Mouse (Mus musculus) hindbrain, embryonic 14.5 days (tissue): ENCODE measurements around the gene Tmem30c. TPM values are rescaled to one million over a fixed set of nuclear protein-coding genes. Genes with fewer than 3 reads are reported as not detected.

Experiments
- ATAC-seq: fragments of 200-750 bp; cut with Nextera tagmentation; 2 replicates; pipeline ENCODE4 v1.8.0; 2017; ENCODE audit warnings: moderate number of reproducible peaks, mild to moderate bottlenecking, moderate TSS enrichment, moderate library complexity; ENCODE audit not compliant: low FRiP score
- DNase-seq: peaks from one replicate; pipeline ENCODE4 v3.0.0-alpha.2; 2015; ENCODE audit warnings: low spot score
- H3K27ac ChIP-seq: fragments of 300-500 bp; sonication (generic); 2 replicates; pipeline ENCODE4 v1.5.1; 2014; ENCODE audit warnings: mild to moderate bottlenecking, moderate library complexity
- H3K27me3 ChIP-seq: fragments of 300-500 bp; sonication (generic); 2 replicates; pipeline ENCODE4 v1.6.1; 2014; ENCODE audit warnings: mild to moderate bottlenecking, low read length, mixed read lengths; ENCODE audit not compliant: control insufficient read depth, insufficient read depth
- H3K36me3 ChIP-seq: fragments of 300-500 bp; sonication (generic); replicated peaks from 2 replicates; pipeline ENCODE4 v1.6.1; 2014; ENCODE audit not compliant: control insufficient read depth, insufficient read depth
- H3K4me1 ChIP-seq: fragments of 300-500 bp; sonication (generic); replicated peaks from 2 replicates; pipeline ENCODE4 v1.6.1; 2014; ENCODE audit warnings: antibody characterized with exemption, low read length, mixed read lengths; ENCODE audit not compliant: control insufficient read depth, insufficient read depth
- H3K4me2 ChIP-seq: fragments of 300-500 bp; sonication (generic); replicated peaks from 2 replicates; pipeline ENCODE4 v1.6.1; 2014; ENCODE audit warnings: mild to moderate bottlenecking, moderate library complexity
- H3K4me3 ChIP-seq: fragments of 300-500 bp; sonication (generic); replicated peaks from 2 replicates; pipeline ENCODE4 v1.5.1; 2014; ENCODE audit warnings: mild to moderate bottlenecking, low read length
- H3K9ac ChIP-seq: fragments of 300-500 bp; sonication (generic); 2 replicates; pipeline ENCODE4 v1.6.1; 2014
- H3K9me3 ChIP-seq: fragments of 300-500 bp; sonication (generic); 2 replicates; pipeline ENCODE4 v1.6.1; 2016; ENCODE audit warnings: low read length; ENCODE audit not compliant: control insufficient read depth
- WGBS: fragments of 180-500 bp; shearing (Covaris S2); extraction: QIAGEN DNeasy Blood & Tissue Kit; methylation state at CpG from one replicate; pipeline ENCODE4 v1.1.7; 2014; 5-methylcytosine and 5-hydroxymethylcytosine counted together
- polyA plus RNA-seq: library from polyadenylated mRNA; unstranded; fragments of >200 nt; fragmentation: Nextera tagmentation; extraction: Ambion mirVana; gene quantifications from 2 replicates; pipeline ENCODE4 v1.2.1, GENCODE M21; 2014

Tmem30c gene
- 0.17 and 0.43 TPM in 2 replicates for polyA plus RNA-seq

GRCm38 (mm10) chr16:57292765-57293164 is at the start of gene Tmem30c:
Gene Tmem30c (minus strand): TSS chr16:57292865.
- Histone ChIP-seq H3K9me3 (no peaks in the 10 kb centered on the region), H3K9ac (no peak within 1 kb of the TSS), H3K4me3 (no peak within 1 kb of the TSS), H3K27ac (no peak within 1 kb of the TSS), H3K36me3 (no peaks in the 10 kb centered on the region), H3K4me2 (no peak within 1 kb of the TSS), H3K27me3 (no peaks in the 10 kb centered on the region), H3K4me1 (no peaks in the 10 kb centered on the region)
- no peak for ATAC-seq
- DNase-seq = no peak
- 68% methylated on average over 2 of the region's 2 CpGs for WGBS

- WGBS = 51% methylated on average over 5 of the region's 5 CpGs
- DNase-seq (no peak), ATAC-seq (no peak)
- no peak overlapping the region for H3K4me2 ChIP-seq
- H3K9ac ChIP-seq = no peak overlapping the region
- no peak overlapping the region for H3K4me3 ChIP-seq
- H3K27ac ChIP-seq = no peak overlapping the region
- no peaks in the 10 kb centered on the region for H3K9me3 ChIP-seq
- no peaks in the 10 kb centered on the region for H3K4me1 ChIP-seq
- no peaks in the 10 kb centered on the region for H3K27me3 ChIP-seq
- H3K36me3 ChIP-seq = no peaks in the 10 kb centered on the region
Observed at GRCm38 (mm10) chr16:57340613-57340898, 47.9 kb upstream of the Tmem30c start.

- Histone ChIP-seq H3K27me3 (no peaks in the 10 kb centered on the region), H3K4me2 (no peak overlapping the region), H3K9ac (no peak overlapping the region), H3K9me3 (no peaks in the 10 kb centered on the region), H3K4me3 (no peak overlapping the region), H3K4me1 (no peaks in the 10 kb centered on the region), H3K27ac (no peak overlapping the region), H3K36me3 (no peaks in the 10 kb centered on the region)
- WGBS = 83% methylated on average over 8 of the region's 8 CpGs
- no peak for ATAC-seq
- DNase-seq = no peak
Observed at GRCm38 (mm10) chr16:57339765-57340612, 47.3 kb upstream of the Tmem30c start.

- no peak for ATAC-seq
- 85% methylated on average over 11 of the region's 11 CpGs for WGBS
- Histone ChIP-seq H3K4me3 (no peak overlapping the region), H3K9ac (no peak overlapping the region), H3K27me3 (no peaks in the 10 kb centered on the region), H3K9me3 (no peaks in the 10 kb centered on the region), H3K4me1 (no peaks in the 10 kb centered on the region), H3K4me2 (no peak overlapping the region), H3K27ac (no peak overlapping the region), H3K36me3 (no peaks in the 10 kb centered on the region)
- no peak for DNase-seq
Observed at GRCm38 (mm10) chr16:57336770-57337423, 44.2 kb upstream of the Tmem30c start.

GRCm38 (mm10) chr16:57332301-57332700 is 39.6 kb upstream of the Tmem30c start:
- Histone ChIP-seq H3K9me3 (no peaks in the 10 kb centered on the region), H3K27ac (no peak overlapping the region), H3K27me3 (no peaks in the 10 kb centered on the region), H3K9ac (no peak overlapping the region), H3K4me3 (no peak overlapping the region), H3K4me2 (no peak overlapping the region), H3K36me3 (no peaks in the 10 kb centered on the region), H3K4me1 (no peaks in the 10 kb centered on the region)
- WGBS = 84% methylated on average over 7 of the region's 7 CpGs
- DNase-seq (no peak), ATAC-seq (no peak)

GRCm38 (mm10) chr16:57330111-57330510 is 37.4 kb upstream of the Tmem30c start:
- no peaks in the 10 kb centered on the region for H3K36me3 ChIP-seq
- ATAC-seq (no peak), DNase-seq (no peak)
- no peak overlapping the region for H3K27ac ChIP-seq
- H3K9me3 ChIP-seq = no peaks in the 10 kb centered on the region
- 82% methylated on average over 2 of the region's 2 CpGs for WGBS
- no peak overlapping the region for H3K4me2 ChIP-seq
- no peak overlapping the region for H3K4me3 ChIP-seq
- no peaks in the 10 kb centered on the region for H3K27me3 ChIP-seq
- no peaks in the 10 kb centered on the region for H3K4me1 ChIP-seq
- H3K9ac ChIP-seq = no peak overlapping the region

GRCm38 (mm10) chr16:57329028-57329427 is 36.4 kb upstream of the Tmem30c start:
- no peak overlapping the region for H3K9ac ChIP-seq
- WGBS = 88% methylated on average over 8 of the region's 8 CpGs
- no peaks in the 10 kb centered on the region for H3K27me3 ChIP-seq
- H3K36me3 ChIP-seq = no peaks in the 10 kb centered on the region
- no peak overlapping the region for H3K4me2 ChIP-seq
- ATAC-seq (no peak), DNase-seq (no peak)
- H3K9me3 ChIP-seq = no peaks in the 10 kb centered on the region
- H3K4me1 ChIP-seq = no peaks in the 10 kb centered on the region
- H3K27ac ChIP-seq = no peak overlapping the region
- no peak overlapping the region for H3K4me3 ChIP-seq

GRCm38 (mm10) chr16:57326996-57327395 is 34.3 kb upstream of the Tmem30c start:
- Histone ChIP-seq H3K36me3 (no peaks in the 10 kb centered on the region), H3K27me3 (no peaks in the 10 kb centered on the region), H3K9ac (no peak overlapping the region), H3K27ac (no peak overlapping the region), H3K4me1 (no peaks in the 10 kb centered on the region), H3K9me3 (no peaks in the 10 kb centered on the region), H3K4me2 (no peak overlapping the region), H3K4me3 (no peak overlapping the region)
- 76% methylated on average over 7 of the region's 7 CpGs for WGBS
- DNase-seq (no peak), ATAC-seq (no peak)

GRCm38 (mm10) chr16:57319284-57320124 is 26.8 kb upstream of the Tmem30c start:
- Histone ChIP-seq H3K9me3 (no peaks in the 10 kb centered on the region), H3K27me3 (no peaks in the 10 kb centered on the region), H3K27ac (no peak overlapping the region), H3K36me3 (no peaks in the 10 kb centered on the region), H3K4me3 (no peak overlapping the region), H3K4me2 (no peak overlapping the region), H3K4me1 (no peaks in the 10 kb centered on the region), H3K9ac (no peak overlapping the region)
- ATAC-seq (no peak), DNase-seq (no peak)
- 78% methylated on average over 7 of the region's 7 CpGs for WGBS
